Mouse (Mus musculus) lung, embryonic 16.5 days (tissue): ENCODE measurements around the gene Cyp2d11. TPM values are rescaled to one million over a fixed set of nuclear protein-coding genes. Genes with fewer than 3 reads are reported as not detected.
"Not testable (repeated sequence)": the region's sequence is repeated elsewhere in the genome, so short reads cannot be mapped to it uniquely, and the experiment has no call there.

Source experiments
- ATAC-seq: fragments of 200-750 bp; cut with Nextera tagmentation; 2 replicates; pipeline ENCODE4 v1.8.0; 2017; ENCODE audit warnings: low read depth, mild to moderate bottlenecking, moderate library complexity
- H3K27ac ChIP-seq: fragments of 300-500 bp; sonication (generic); 2 replicates; pipeline ENCODE4 v1.5.1; 2014; ENCODE audit warnings: mild to moderate bottlenecking, control low read depth, low read length
- H3K27me3 ChIP-seq: fragments of 300-500 bp; sonication (generic); 2 replicates; pipeline ENCODE4 v1.6.1; 2014; ENCODE audit warnings: low read depth, low read length, mixed read lengths; ENCODE audit not compliant: control insufficient read depth, insufficient read depth
- H3K36me3 ChIP-seq: fragments of 300-500 bp; sonication (generic); 2 replicates; pipeline ENCODE4 v1.6.1; 2014; ENCODE audit warnings: low read length; ENCODE audit not compliant: control insufficient read depth, insufficient read depth
- H3K4me1 ChIP-seq: fragments of 300-500 bp; sonication (generic); replicated peaks from 2 replicates; pipeline ENCODE4 v1.6.1; 2014; ENCODE audit warnings: low read length, mixed read lengths; ENCODE audit not compliant: control insufficient read depth, insufficient read depth
- H3K4me2 ChIP-seq: fragments of 300-500 bp; sonication (generic); 2 replicates; pipeline ENCODE4 v1.6.1; 2014; ENCODE audit warnings: low read depth, low read length, control low read depth
- H3K4me3 ChIP-seq: fragments of 300-500 bp; sonication (generic); 2 replicates; pipeline ENCODE4 v1.5.1; 2014; ENCODE audit warnings: mild to moderate bottlenecking, low read length, control low read depth
- H3K9ac ChIP-seq: fragments of 300-500 bp; sonication (generic); 2 replicates; pipeline ENCODE4 v1.6.1; 2014; ENCODE audit warnings: low read length, control low read depth
- H3K9me3 ChIP-seq: fragments of 300-500 bp; sonication (generic); 2 replicates; pipeline ENCODE4 v1.6.1; 2016; ENCODE audit warnings: low read length; ENCODE audit not compliant: control insufficient read depth
- WGBS: fragments of 180-500 bp; shearing (Covaris S2); extraction: QIAGEN DNeasy Blood & Tissue Kit; methylation state at CpG from one replicate; pipeline ENCODE4 v1.1.7; 2014; 5-methylcytosine and 5-hydroxymethylcytosine counted together
- polyA plus RNA-seq: library from polyadenylated mRNA; unstranded; fragments of >200 nt; fragmentation: Nextera tagmentation; extraction: Ambion mirVana; gene quantifications from 2 replicates; pipeline ENCODE4 v1.2.1, GENCODE M21; 2015

Cyp2d11 gene
- polyA plus RNA-seq: not detected in 2 replicates

DNA sequence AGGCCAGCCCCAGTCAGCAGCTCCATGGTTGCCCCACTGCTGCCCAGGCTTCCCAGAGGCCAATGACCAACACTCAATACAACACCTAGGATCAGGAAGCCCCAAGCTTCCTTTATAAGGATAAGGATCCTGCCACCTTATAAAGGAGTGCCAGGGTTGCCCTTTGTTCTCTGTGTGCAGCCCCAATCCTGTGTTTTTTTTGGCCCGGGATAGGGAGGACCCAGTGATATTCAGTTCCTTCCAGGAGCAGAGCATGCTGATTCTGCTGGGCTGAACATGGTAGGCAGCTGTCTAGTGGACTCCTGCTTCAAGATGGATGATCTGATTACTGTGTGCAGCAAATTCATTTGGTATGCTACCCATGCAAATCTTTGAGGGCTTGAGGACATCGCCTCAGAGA is at the start of gene Cyp2d11:
Cyp2d11 (minus strand) TSS at position 101 of the 400 bp plus-strand sequence.
- H3K27ac ChIP-seq, H3K4me2 ChIP-seq, H3K9ac ChIP-seq, H3K9me3 ChIP-seq, H3K27me3 ChIP-seq, H3K36me3 ChIP-seq, H3K4me1 ChIP-seq, H3K4me3 ChIP-seq, ATAC-seq: not testable (repeated sequence)
- WGBS: 92% methylated on average over 2 of the region's 2 CpGs

DNA sequence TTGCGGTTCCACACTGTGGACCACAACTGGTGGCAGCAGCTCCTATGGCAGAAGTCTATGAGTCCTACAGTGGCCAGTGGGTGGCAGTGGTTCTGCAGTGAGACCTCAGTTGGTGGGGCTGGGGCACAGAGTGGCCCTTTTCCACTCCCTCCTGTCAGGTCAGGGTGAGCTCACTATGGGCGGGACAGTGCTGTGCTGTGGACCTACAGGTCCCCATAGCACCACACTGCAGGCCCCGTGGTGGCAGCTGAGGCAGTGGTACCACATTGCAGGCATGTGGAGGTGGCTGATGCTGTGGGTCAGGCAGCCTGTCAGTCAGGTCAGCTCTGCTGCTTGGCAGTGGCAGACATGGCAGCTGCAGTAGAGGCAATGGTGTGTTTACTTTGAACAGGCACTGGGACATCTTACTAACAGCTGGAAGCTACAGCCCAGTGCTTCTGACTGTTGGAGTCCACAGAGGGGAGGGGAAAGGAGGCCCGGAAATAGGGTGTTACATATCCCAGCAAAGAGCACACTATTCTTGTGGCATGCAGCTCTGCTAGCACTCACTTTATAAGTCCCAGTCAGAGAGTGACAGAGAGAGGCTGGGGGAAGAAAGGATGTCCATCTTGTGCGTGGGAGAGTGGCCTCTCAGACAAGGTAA is 44.3 kb upstream of the Cyp2d11 start:
- Histone ChIP-seq H3K4me3 (no peak overlapping the region), H3K9ac (no peak overlapping the region), H3K36me3 (no peaks in the 10 kb centered on the region), H3K4me1 (no peaks in the 10 kb centered on the region), H3K27ac (no peak overlapping the region), H3K9me3 (no peaks in the 10 kb centered on the region), H3K4me2 (no peak overlapping the region), H3K27me3 (no peaks in the 10 kb centered on the region)
- ATAC-seq: peak; percentile 70
- 47% methylated on average over 5 of the region's 5 CpGs for WGBS

- no peaks in the 10 kb centered on the region for H3K36me3 ChIP-seq
- no peak overlapping the region for H3K9ac ChIP-seq
- no peaks in the 10 kb centered on the region for H3K27me3 ChIP-seq
- no peak for ATAC-seq
- no peak overlapping the region for H3K4me3 ChIP-seq
- no peaks in the 10 kb centered on the region for H3K4me1 ChIP-seq
- H3K9me3 ChIP-seq: peaks cover 3% of the 10 kb centered on the region; the same call in 1 of the 2 replicates
- H3K4me2 ChIP-seq: no peak overlapping the region
- H3K27ac ChIP-seq: no peak overlapping the region
- WGBS: 87% methylated on average over 2 of the region's 2 CpGs
These were observed 41.8 kb upstream of the Cyp2d11 start for GRCm38 (mm10) chr15:82435606-82436005.

- Histone ChIP-seq H3K9me3 (peaks cover 3% of the 10 kb centered on the region; the same call in 1 of the 2 replicates), H3K4me2 (no peak overlapping the region), H3K27me3 (no peaks in the 10 kb centered on the region), H3K36me3 (no peaks in the 10 kb centered on the region), H3K4me1 (no peaks in the 10 kb centered on the region), H3K4me3 (no peak overlapping the region), H3K9ac (no peak overlapping the region), H3K27ac (no peak overlapping the region)
- ATAC-seq: no peak
- 68% methylated on average over 3 of the region's 3 CpGs for WGBS
These were observed 41.2 kb upstream of the Cyp2d11 start for GRCm38 (mm10) chr15:82435011-82435410.

DNA sequence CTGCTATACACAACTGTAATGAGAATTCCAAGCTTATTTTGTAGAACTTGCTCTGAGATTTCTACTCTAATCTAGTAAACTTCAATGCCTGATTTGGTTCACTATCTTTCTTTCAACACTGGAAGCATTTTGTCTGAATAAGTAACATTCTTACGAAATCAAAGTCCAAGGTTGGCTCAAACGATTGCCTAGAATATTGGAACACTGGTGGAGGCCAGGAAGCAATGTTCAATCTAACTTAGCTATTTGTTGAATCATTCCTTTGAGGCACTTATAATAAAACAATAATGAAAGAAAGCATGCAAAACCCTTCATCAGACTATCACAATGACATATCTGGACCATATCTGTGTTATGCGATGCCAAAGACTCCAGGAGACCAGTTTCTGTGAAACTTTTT is 40.7 kb upstream of the Cyp2d11 start:
- Histone ChIP-seq H3K9ac (no peak overlapping the region), H3K4me2 (no peak overlapping the region), H3K9me3 (peaks cover 3% of the 10 kb centered on the region; the same call in 1 of the 2 replicates), H3K4me1 (no peaks in the 10 kb centered on the region), H3K27ac (no peak overlapping the region), H3K36me3 (no peaks in the 10 kb centered on the region), H3K4me3 (no peak overlapping the region), H3K27me3 (no peaks in the 10 kb centered on the region)
- ATAC-seq: no peak
- 84% methylated on average over 3 of the region's 3 CpGs for WGBS

- Histone ChIP-seq H3K4me2 (no peak overlapping the region), H3K27me3 (no peaks in the 10 kb centered on the region), H3K9me3 (peaks cover 3% of the 10 kb centered on the region; the same call in 1 of the 2 replicates), H3K4me3 (no peak overlapping the region), H3K4me1 (no peaks in the 10 kb centered on the region), H3K36me3 (no peaks in the 10 kb centered on the region), H3K27ac (no peak overlapping the region), H3K9ac (no peak overlapping the region)
- 92% methylated on average over 3 of the region's 3 CpGs for WGBS
- ATAC-seq: no peak
These were observed 39.8 kb upstream of the Cyp2d11 start for GRCm38 (mm10) chr15:82433621-82434020.

DNA sequence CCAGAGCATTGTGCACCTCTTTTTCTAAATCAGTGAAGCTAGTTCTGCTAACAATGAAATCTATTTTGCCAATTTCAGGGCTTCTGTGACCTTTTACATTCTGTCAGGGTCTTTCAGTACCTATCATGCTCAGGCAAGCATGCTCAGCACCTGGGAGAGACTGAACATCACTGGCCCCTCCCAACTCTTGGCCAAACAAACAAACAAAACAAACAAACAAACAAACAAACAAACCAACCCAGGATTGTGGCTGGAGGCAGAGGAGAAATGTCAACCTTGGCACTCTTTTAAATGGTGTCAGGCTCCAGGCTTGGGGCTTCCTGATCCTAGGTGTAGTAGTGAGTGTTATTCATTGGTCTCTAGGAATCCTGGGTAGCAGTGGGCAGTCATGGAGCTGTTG is 39.3 kb upstream of the Cyp2d11 start, which contains the start of gene Cyp2d9:
Cyp2d9 (plus strand) TSS at position 301 of the 400 bp plus-strand sequence.
- H3K9me3 ChIP-seq: peaks cover 3% of the 10 kb centered on the region; the same call in 1 of the 2 replicates
- H3K9ac ChIP-seq: no peak within 1 kb of the TSS
- H3K4me2 ChIP-seq: no peak within 1 kb of the TSS
- no peak for ATAC-seq
- H3K4me1 ChIP-seq: no peaks in the 10 kb centered on the region
- H3K36me3 ChIP-seq: no peaks in the 10 kb centered on the region
- no peak within 1 kb of the TSS for H3K27ac ChIP-seq
- no peaks in the 10 kb centered on the region for H3K27me3 ChIP-seq
- no peak within 1 kb of the TSS for H3K4me3 ChIP-seq

DNA sequence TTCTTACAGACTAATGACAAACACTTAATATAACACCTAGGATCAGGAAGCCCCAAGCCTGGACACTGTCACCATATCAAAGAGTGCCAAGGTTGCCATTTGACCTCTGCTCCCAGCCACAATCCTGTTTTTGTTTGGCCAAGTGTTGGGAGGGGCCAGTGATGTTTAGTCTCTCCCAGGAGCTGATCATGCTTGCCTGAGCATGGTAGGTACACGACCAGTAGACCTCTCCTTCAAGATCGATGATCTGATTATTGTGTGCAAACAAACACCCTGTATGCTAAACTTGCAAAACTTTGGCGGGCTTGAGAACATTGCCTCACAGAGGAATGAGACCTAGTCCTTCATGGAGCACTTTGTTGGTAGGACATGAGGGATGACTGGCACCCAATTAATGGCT is 29.6 kb upstream of the Cyp2d11 start:
- no peak overlapping the region for H3K4me2 ChIP-seq
- no peaks in the 10 kb centered on the region for H3K27me3 ChIP-seq
- no peak for ATAC-seq
- no peaks in the 10 kb centered on the region for H3K36me3 ChIP-seq
- H3K4me1 ChIP-seq: no peaks in the 10 kb centered on the region
- 67% methylated on average over 3 of the region's 3 CpGs for WGBS
- H3K27ac ChIP-seq: no peak overlapping the region
- no peak overlapping the region for H3K4me3 ChIP-seq
- no peaks in the 10 kb centered on the region for H3K9me3 ChIP-seq
- no peak overlapping the region for H3K9ac ChIP-seq

GRCm38 (mm10) chr15:82422935-82423334 is 29.1 kb upstream of the Cyp2d11 start:
- Histone ChIP-seq H3K9ac (no peak overlapping the region), H3K4me1 (no peaks in the 10 kb centered on the region), H3K4me2 (no peak overlapping the region), H3K4me3 (no peak overlapping the region), H3K27ac (no peak overlapping the region), H3K9me3 (no peaks in the 10 kb centered on the region), H3K36me3 (no peaks in the 10 kb centered on the region), H3K27me3 (no peaks in the 10 kb centered on the region)
- WGBS: 64% methylated on average over 4 of the region's 4 CpGs
- ATAC-seq: no peak
